Mouse (Mus musculus) right cerebral cortex, postnatal 14 days (tissue): ENCODE data around the gene Gm6793.
A peak's percentile ranks its signal among the peaks of the same experiment; 100 is the strongest.

Source experiments
- DNase-seq: peaks from one replicate; pipeline ENCODE4 v3.0.0; 2022

Gene Gm6793

DNA sequence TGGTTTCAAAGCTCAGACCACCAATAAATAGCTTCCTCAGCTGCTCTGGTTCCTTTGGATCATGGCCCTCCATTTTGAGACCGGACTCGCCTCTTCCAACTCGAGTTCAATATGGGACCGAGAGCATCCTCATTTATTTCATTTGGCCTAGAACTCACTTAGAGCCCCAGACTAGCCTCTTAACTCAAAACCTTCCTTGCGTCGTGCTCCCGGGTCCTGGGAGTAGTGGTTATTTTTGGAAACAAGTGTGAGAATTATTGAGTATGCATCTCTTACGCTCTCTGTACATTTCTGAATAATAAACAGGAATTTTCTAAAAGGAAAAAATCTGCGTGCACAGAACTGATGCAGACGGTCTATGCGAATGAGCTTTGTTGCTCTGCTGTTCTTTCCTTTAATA is at the start of gene Gm6793:
TSS of gene Gm6793 (minus strand) at position 101 of the 400 bp plus-strand sequence.
- no peak for DNase-seq

DNA sequence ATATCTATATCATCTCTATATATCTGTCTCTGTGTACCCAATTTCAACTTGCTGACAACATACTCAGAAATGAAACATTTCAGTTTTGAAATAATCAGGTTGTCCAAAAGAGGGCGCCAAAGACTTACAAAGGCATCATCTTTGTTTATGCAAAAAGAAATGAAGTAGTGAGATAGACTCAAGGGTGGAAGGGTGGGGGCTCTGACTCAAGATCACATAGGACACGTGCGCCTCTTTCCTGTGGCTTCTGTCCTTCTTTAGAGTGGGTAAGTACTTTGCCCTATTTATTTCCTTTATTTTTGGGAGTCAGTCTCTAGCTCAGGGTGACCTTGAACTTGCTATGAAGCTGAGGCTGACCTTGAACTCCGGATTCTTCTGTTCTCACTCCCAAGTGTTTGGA is 46.5 kb upstream of the Gm6793 start:
- no peak for DNase-seq

DNA sequence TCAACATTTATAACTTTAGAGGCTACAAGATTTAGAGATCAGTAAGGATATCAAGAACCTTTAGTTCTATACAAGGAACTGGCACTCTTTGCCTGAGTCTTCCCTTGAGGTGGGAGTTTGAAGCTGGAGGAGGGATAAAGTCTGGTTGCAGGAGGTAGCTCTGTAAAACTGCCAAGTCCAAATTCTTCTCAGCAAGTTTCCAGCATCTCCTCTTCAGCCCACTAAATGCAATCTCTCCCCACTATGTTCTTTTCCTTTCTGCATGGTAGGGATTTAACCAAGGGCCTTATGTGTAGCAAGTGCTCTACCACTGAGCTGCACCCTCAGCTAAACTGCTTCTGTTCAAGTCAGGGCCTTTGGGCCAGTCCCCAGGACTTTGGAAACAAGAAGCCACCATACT is 39.6 kb upstream of the Gm6793 start:
- DNase-seq: no peak

DNA sequence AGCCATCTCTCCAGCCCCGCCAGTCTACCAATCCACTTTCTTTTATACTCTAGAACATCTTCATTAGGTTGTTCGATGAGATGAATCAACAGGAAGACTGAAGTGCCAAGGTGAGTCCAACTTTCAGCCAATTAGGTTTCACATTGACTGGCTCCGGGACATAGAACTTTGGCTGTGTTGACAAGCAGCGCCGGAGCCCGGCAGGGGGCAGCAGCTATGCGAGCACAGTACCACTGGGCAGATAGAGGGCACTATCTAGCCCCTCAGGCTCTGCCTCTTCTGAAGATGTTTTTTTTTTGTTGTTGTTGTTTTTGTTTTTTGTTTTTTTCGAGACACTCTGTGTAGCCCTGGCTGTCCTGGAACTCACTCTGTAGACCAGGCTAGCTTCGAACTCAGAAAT is 36.7 kb upstream of the Gm6793 start:
- no peak for DNase-seq

DNA sequence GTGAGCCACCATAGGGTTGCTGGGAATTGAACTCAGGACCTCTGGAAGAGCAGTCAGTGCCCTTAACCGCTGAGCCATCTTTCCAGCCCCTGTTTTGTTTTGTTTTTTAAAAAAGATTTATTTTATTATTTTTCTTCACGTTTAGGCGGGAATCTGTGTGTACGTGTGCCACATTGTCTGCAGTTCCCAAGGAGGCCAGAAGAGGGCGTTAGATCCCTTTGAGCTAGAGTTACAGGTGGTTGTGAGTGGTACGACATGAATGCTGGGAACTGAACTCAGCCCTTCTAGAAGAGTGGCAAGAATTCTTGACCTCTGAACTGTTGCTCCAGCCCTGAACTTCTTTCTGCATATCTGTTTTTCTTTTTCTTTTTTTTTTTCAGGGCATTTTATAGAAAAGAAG is 35.1 kb upstream of the Gm6793 start:
- no peak for DNase-seq

DNA sequence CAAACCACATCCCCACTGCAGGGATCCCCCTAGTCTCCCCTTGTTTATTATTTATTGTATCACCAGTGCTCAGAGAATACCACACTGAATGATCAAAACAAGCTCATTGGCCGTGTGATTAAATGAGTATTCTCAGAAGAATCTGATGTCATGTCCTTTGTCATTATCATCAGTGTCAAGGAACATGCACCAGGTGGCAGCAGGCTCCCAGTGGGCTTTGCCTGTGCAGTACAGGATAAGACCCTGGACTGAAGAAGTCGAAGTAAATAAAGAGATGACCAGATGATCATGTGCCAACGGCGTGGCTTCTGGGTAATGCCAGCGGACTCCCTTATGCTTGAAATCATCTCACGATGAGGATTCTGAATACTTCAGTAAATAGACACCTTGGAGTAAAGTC is 33.5 kb upstream of the Gm6793 start:
- no peak for DNase-seq

DNA sequence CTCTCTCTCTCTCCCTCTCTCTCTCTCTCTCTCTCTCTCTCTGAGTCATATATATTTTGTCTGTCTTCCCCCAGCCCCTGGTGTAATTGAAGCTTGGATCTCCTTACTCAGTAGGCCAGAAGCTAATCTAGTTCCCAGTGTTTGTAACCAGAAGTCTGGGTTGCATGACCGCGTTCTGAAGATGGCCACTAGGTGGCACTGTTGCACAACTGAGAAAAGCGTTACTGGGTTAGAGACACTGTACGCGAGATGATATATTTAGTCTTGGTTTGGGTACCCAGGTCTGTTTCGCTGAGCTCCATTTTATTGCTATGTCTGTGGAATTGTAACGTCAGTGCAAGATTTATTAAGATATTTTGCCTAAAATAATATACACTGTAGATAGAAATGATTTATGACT is 31.1 kb upstream of the Gm6793 start:
- DNase-seq: peak; percentile 87

DNA sequence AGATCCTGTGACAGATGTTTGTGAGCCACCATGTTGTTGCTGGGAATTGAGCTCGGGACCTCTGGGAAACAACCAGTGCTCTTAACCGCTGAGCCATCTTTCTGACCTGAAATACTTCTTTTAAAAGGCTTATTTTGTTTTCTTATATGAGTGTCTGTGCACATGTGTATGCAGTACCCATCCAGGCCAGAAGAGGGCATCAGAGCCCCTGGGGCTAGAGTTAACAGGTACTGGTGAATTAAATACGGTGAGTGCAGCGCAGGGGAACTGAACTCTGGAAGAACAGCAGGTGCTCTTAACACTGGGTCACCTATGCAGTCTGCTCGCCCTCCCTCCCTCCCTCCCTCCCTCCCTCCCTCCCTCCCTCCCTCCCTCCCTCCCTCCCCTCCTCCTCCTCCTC is 30.3 kb upstream of the Gm6793 start:
- DNase-seq: no peak

DNA sequence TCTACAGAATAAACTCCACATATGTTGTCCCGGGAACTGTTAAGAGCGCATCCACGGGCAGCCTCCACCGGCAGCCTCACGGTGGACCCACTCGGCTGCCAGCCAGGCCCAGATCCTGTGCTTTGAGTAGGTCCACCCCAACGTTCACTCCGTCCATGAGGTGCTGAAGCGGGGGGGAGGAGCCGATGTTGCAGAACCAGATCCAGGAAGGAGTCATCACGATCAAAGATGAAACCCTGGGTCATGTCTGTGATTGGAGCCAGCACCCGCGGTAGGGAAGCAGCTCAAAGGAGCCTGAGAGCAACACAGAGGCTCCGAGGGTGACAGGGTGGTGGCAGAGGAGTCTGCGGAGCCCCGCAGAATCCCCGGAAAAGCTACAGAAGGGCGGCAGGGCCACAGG is 22.7 kb upstream of the Gm6793 start:
- no peak for DNase-seq

DNA sequence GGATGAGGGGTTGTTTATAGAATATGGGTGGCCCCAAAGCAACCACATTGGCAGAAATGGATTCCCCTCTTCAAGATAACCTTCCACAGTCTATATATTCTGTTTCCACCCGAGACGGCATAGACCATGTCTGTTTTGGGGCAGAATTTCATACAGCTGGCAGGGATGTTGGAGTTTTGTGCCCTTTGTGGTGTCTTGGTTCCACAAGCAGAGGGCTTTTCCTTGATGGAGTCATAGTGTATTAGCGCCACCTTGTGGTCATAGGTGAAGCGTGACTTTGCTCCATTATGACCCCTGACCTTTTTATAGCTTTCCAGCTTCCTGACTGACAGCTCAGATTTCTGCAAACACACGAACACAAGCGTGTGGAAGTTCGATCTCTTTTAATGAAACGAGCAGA is 19.8 kb upstream of the Gm6793 start:
- no peak for DNase-seq

DNA sequence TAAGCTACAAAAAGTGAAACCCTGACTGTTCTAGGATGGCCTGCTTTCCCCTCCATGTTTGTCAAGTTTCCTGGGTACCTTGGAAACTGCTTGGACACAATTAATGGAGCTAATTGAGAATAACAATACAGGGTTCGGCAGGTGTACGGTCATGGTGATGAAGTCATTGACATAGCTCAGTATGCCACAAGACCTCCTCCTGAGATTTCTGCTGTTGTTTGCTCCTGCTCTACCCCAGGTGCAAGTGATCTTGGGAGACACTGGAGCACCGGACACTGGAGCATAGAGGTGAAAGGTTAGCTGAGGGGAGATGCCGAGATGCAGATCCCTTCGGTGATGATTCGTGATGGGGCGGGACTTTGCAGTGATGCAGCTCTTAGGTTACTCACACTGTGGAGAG is 18.2 kb upstream of the Gm6793 start:
- DNase-seq: no peak

DNA sequence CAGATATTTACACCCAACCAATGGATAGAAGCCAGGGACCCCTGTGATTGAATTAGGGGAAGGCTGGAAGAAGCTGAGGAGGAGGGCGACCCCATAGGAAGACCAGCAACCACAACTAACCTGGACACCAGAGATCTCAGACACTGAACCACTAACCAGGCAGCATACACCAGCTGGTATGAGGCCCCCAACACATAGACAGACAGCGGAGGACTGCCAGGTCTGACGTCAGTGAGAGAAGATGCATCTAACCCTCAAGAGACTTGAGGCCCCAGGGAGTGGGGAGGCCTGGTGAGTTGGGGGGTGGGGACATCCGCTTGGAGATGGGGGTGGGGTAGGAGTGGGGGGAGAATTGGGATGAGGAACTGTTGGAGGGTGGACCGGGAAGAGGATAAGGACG is 15.8 kb upstream of the Gm6793 start:
- no peak for DNase-seq

DNA sequence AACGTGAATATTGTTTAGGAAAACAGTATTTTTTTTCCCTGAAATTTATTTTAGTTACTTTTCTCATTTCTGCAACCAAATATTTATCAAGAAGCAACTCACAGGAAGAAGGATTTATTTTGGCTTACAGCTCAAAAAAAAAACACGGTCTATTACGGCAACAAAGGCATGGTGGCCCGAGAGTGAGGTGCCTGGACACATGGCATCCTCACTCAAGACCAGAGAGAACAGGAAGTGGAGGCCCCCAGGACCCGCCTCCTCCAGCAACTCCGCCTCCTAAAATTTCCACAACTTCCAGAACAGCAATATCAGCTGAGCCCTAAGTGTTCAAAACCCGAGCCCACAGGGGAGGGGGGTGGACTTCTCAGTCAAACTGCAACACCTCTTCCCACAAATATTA is 14.6 kb upstream of the Gm6793 start:
- DNase-seq: no peak

DNA sequence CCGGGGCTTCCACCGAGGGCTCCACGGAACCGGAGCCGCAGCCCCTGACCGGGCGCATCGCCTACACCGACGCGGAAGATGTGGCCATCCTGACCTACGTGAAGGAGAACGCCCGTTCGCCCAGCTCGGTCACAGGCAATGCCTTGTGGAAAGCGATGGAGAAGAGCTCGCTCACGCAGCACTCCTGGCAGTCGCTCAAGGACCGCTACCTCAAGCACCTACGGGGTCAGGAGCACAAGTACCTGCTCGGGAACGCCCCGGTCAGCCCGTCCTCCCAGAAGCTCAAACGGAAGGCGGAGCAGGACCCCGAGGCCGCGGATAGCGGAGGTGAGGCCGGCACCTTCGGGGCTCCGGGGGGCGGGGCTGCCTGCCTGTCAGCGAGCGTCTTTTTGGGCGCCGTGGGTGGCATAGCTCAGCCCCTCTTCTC is 3.0 kb downstream of the Gm6793 start:
- peak; percentile 46 for DNase-seq

DNA sequence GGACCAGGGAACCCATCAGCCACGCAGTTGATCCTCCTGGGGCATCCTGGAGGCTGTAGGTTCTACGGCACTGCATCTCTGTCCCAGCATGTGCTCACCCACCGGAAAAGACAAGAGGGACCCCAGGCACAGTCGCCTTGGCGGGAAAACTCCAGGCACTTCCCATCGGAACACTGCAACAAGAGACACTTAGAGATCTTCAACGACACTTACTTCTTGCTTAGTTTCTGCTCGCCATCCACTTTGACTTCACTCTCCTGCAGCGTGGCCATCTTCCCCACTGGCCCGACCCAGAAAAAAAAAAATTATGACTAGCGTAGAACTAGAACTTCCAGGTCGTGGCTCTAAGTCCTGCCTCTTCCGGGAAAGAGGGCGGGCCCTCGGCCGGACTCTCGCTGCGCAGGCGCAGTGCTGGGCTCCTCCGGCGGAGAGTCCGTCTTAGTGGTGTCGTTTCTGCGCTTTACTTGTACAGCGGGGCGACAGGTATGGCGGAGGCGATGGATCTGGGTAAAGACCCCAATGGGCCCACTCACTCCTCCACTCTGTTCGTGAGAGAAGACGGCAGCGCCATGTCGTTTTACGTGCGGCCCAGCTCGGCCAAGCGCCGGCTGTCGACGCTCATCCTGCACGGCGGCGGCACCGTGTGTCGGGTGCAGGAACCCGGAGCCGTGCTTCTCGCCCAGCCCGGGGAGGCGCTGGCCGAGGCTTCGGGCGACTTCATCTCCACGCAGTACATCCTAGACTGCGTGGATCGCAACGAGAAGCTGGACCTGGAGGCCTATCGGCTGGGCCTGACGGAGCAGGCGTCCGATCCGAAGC is 3.6 kb downstream of the Gm6793 start, which contains the start of the genes Kars and Terf2ip:
TSS of gene Kars (minus strand) at position 327 of the 819 bp plus-strand sequence.
TSS of gene Terf2ip (plus strand) at position 402 of the 819 bp plus-strand sequence.
- peak; percentile 91 for DNase-seq

DNA sequence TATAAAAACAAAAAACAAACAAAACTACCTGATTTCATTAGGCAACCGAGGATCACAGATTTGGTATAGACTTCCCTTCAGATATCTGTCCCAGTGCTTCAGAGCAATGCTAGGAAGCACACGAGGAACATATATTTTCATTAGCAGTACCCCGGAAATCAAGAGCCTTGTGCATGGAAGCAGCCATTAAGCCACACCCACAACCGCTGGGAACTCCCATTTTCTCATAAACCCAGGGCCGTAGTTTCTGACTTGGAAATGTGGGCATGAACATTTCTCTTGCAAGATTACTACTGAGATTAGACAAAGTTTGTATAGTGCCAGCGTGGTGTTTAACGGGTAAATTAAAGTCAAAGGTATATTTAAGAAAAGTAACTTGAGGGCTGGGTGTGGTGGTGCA is 5.3 kb downstream of the Gm6793 start:
- DNase-seq: no peak

DNA sequence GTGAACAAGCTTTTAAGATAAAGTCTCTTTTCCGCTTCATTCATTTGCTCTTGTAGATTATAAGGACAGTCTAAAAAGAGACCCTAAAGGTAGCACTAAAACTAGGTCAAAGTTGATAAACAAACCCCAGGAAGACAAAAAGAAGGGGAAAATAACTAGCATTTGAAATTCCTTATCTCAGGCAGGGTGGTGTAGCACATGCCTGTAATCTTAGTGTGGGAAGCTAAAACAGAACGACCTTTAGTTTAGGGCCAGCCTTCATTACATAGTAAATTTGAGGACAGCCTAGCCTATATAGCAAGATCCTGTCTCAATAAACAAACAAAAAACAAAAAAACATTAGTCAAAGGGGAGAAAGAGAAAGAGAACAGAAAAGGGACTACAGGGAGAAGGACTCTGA is 7.2 kb downstream of the Gm6793 start:
- DNase-seq: no peak

DNA sequence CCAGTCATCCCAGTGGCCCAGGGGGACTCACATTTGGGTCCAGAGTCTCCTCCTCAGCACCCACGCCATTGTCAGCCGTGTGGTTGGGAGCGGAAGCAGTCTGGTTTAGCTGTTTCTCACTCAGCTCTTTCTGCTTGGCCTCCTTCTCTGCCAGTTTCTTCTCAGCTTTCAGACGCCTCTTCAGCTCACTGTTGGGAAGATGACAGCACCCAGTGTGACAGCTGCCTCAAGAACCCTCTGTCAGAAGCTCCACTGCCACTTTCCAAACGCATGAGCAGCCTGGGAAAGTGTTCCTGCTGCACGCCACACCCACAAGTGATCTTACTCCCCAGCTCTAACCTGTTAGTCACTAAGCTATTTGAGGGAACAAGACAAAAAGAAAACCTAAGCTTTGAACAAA is 9.2 kb downstream of the Gm6793 start:
- no peak for DNase-seq

DNA sequence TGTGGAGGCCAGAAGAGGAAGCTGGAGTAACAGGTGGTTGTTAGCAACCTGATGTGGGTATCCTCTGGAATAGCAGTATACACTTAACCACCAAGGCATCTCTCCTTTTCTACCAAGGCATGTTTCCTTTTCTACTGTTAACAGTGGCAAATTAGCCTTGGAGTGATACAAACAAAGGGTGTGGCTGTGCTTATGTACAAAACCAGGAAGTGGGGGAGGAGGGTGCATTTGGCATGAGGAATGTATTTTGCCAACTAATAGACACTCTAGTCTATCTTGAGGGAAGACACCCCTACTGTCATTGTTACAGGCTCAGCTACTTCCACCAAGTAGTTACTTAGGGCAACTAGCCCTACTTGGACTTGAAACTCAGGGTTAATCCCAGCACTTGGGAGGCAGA is 10.1 kb downstream of the Gm6793 start:
- no peak for DNase-seq

DNA sequence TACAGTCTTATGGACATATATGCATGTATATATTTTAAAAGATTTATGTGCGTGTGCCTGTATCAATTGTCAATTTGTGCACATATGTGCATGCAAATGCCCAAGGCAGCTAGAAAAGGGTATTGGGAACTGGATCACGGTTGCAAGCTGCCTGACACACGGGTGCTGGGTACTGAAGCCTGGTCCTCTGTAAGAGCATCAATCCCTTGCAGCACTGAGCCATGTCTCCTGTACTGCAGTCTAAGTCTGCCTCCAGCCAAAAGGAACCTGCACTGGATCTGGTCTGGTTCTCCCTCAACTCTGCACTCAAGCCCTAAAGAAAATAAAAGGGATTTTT is 22.2 kb downstream of the Gm6793 start:
- no peak for DNase-seq

DNA sequence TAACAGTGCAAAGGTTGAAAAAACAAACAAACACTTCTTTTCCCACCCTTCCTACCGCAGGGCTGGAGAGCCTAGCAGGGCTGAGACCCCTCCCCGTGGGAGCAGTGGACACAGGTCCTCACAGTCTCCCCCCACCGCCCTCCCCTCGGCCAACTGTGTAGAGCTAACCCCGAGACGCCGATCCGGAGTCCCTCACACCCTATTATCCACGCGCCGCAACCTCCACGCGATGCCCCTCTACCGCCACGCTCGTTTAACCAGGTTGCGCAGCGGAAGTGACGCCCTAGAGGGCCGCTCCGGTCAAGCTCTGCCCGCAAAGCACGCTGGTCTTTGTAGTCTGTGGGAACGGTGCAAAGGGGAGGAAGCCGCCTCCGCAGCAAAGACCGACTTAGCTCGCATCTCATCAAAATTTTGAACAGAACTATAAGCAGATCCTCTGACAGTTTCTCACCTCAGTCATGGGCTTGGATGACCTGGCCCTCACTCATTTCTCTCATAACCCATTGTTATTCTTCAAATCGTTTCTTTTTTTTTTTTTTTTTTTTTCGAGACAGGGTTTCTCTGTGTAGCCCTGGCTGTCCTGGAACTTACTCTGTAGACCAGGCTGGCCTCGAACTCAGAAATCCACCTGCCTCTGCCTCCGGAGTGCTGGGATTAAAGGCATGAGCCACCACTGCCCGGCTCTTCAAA is 22.7 kb downstream of the Gm6793 start, which contains the start of gene Adat1:
TSS of gene Adat1 (minus strand) at position 290 of the 690 bp plus-strand sequence.
- DNase-seq: peak; percentile 85

DNA sequence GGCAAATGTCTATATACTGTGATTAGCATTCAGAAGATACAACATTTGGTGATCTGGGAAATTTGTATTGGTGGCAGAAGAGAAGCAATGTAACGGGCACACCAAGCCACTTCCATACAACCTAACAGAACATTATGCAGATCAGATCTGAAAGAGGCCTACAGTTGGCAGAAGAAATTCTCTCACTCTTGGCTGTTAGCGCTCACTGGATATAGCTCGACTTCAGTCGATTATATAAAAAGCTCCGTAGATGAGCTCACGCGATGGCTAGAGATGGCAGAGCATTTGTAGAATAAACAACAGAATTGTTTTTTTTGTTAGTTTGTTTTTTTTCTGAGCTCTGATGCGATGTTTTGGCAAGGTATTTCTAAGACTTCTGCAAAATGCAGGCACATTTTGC is 23.6 kb downstream of the Gm6793 start:
- no peak for DNase-seq

DNA sequence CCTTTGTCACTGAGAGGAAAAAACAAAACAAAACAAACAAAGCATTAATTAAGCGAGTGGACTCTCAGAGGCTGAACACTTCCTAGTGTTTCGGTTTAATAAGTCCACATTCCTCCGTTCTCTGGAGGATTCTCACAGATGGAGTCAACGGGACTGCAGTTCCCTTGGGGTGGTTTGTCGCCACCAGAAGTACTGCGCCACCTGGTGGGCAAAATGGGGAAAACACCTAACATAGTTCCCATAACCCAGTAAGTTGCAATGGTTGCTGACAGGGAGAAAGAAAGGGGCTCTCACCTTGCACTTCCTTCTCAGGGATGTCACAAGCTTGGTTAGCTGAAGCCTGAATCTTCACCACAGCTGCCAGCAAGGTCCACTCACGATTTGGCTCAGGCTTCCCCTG is 24.9 kb downstream of the Gm6793 start:
- DNase-seq: peak; percentile 82

DNA sequence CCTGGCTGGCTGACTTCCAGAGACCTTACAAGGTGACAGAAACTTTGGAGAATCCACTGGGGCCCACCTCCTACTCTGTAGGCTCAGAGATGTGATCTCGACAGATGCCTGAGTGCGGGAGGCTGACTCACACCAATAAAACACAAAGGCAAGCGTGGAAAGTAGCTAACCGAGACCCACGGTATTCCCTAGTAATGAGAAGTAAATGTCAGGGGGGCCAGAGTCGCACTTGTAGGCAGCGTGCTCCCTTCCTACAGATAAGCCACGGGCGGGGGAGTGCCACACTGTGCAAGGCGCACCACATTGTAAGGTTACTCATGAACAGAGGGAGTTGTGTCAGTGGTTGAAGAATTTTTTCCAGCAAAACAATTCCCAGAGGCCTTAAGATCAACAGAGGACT is 30.3 kb downstream of the Gm6793 start:
- no peak for DNase-seq

DNA sequence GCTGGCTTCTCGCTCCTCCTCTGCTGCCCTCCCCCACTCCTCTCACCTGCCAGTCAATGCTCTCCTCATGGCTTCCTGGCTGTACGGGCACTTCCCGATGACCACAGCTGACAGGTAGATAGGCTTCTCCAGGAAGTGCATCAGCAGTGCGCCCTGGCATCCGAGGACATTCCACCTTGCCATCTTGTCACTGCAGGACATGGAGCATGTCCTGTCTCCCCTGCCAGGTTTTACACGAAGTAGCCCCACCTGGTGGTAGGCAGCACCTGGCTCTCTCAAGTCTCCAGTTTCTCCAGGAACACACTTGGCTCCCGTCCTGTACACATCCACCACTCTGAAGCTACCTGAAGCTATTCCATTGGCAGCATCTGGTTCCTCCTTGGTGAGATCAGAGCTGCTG is 32.7 kb downstream of the Gm6793 start:
- no peak for DNase-seq
